Mouse (Mus musculus): Measurements from ENCODE around the gene Cdc34.

DNA sequence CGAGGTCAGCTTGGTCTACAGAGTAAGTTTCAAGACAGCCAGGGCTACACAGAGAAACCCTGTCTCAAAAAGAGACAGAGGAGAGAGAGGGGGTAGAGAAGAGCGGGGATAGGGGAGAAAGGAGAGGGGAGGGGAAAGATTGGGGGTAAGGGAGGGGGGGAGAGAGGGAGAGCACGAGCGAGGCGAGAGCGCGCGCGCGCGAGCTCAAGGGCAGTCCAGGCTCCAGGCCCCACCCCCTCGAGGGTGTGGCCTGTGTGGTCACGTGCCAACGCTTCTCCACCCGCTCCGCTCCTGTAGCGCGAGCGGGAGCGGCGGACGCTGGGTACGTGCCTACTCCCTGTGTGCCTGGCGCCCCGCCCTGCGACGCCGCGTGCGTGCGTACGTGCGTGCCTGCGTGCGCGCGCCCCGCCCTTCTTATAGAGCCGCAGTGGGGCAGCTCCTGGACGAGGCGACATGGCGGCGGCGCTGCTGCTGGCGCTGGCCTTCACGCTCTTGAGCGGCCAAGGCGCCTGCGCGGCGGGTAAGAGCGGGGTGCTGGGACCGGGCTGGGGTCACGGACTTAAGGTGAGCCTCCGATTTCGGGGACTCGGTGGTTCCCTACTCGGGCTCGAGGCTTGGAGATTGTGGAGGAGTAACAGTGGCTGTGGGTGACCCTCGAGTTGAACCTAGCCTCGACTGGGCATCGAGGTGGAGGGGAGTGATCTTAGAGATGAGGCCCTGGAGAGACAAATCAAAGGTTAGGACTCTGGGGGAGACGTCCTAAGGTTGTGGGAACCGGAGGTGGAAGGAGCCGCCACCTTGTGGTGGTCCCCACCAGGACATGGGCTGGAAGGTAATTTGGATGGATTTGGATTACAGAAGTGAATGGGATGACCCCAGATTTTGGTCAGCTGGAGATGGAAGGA, 22.3 kb downstream of the Cdc34 start, which contains the start of gene Bsg:
- TF ChIP-seq CTCF (IDR thresholded peaks at IDR 0.05; ENCODE audit: low read depth, low read length) (no peak), POLR2A (IDR thresholded peaks at IDR 0.05; ENCODE audit: borderline replicate concordance, low read depth, low read length) (peak; percentile 92)

Measured in bone marrow macrophage, adult 2 months (primary cell).